Mouse (Mus musculus) hindbrain, embryonic 11.5 days (tissue): ENCODE results near the gene Mecom. TPM values are rescaled to one million over a fixed set of nuclear protein-coding genes. Genes with fewer than 3 reads are reported as not detected.
"Not testable (repeated sequence)": the region's sequence is repeated elsewhere in the genome, so short reads cannot be mapped to it uniquely, and the experiment has no call there.

ENCODE experiments used
- ATAC-seq: fragments of 200-750 bp; cut with Nextera tagmentation; 2 replicates; pipeline ENCODE4 v1.8.0; 2017; ENCODE audit warnings: mild to moderate bottlenecking, moderate TSS enrichment, moderate library complexity; ENCODE audit not compliant: low FRiP score
- DNase-seq: peaks from one replicate; pipeline ENCODE4 v3.0.0-alpha.2; 2015; ENCODE audit warnings: low spot score
- H3K27ac ChIP-seq: fragments of 300-500 bp; sonication (generic); 2 replicates; pipeline ENCODE4 v1.5.1; 2014; ENCODE audit warnings: mild to moderate bottlenecking, low read depth, low read length
- H3K27me3 ChIP-seq: fragments of 300-500 bp; sonication (generic); 2 replicates; pipeline ENCODE4 v1.6.1; 2014; ENCODE audit warnings: mild to moderate bottlenecking, low read length, moderate library complexity, mixed read lengths; ENCODE audit not compliant: control insufficient read depth, insufficient read depth
- H3K36me3 ChIP-seq: fragments of 300-500 bp; sonication (generic); 2 replicates; pipeline ENCODE4 v1.6.1; 2014; ENCODE audit warnings: mild to moderate bottlenecking, low read length, moderate library complexity, mixed read lengths; ENCODE audit not compliant: control insufficient read depth, insufficient read depth
- H3K4me1 ChIP-seq: fragments of 300-500 bp; sonication (generic); replicated peaks from 2 replicates; pipeline ENCODE4 v1.6.1; 2014; ENCODE audit warnings: low read length, mixed read lengths; ENCODE audit not compliant: control insufficient read depth, insufficient read depth
- H3K4me2 ChIP-seq: fragments of 300-500 bp; sonication (generic); replicated peaks from 2 replicates; pipeline ENCODE4 v1.6.1; 2014; ENCODE audit warnings: mild to moderate bottlenecking, low read depth, low read length
- H3K4me3 ChIP-seq: fragments of 300-500 bp; sonication (generic); 2 replicates; pipeline ENCODE4 v1.5.1; 2014; ENCODE audit warnings: low read depth, low read length
- H3K9ac ChIP-seq: fragments of 300-500 bp; sonication (generic); 2 replicates; pipeline ENCODE4 v1.6.1; 2014; ENCODE audit warnings: low read depth, low read length
- H3K9me3 ChIP-seq: fragments of 300-500 bp; sonication (generic); 2 replicates; pipeline ENCODE4 v1.6.1; 2016; ENCODE audit warnings: low read length; ENCODE audit not compliant: control insufficient read depth
- WGBS: fragments of 180-500 bp; shearing (Covaris S2); extraction: QIAGEN DNeasy Blood & Tissue Kit; methylation state at CpG from one replicate; pipeline ENCODE4 v1.1.7; 2014; 5-methylcytosine and 5-hydroxymethylcytosine counted together
- polyA plus RNA-seq: library from polyadenylated mRNA; unstranded; fragments of >200 nt; fragmentation: Nextera tagmentation; extraction: Ambion mirVana; gene quantifications from 2 replicates; pipeline ENCODE4 v1.2.1, GENCODE M21; 2014

Gene Mecom
- polyA plus RNA-seq, 1 experiment from 2014 or later, result 44.3 TPM

GRCm38 (mm10) chr3:30520751-30521150 is 27.1 kb downstream of the Mecom start:
- H3K9me3 ChIP-seq, result not testable (repeated sequence)

GRCm38 (mm10) chr3:30519425-30519824 is 28.4 kb downstream of the Mecom start:
- Histone ChIP-seq H3K4me3 (no peak overlapping the region), H3K4me2 (no peak overlapping the region), H3K4me1 (no peaks in the 10 kb centered on the region), H3K9me3 (no peaks in the 10 kb centered on the region), H3K36me3 (no peaks in the 10 kb centered on the region), H3K27ac (no peak overlapping the region), H3K9ac (no peak overlapping the region), H3K27me3 (peaks cover 10% of the 10 kb centered on the region; the same call in 1 of the 2 replicates)
- DNase-seq (no peak), ATAC-seq (no peak)
- 55% methylated on average over 1 of the region's 1 CpGs for WGBS

More at GRCm38 (mm10) chr3:30520751-30521150, 27.1 kb downstream of the Mecom start:
- not testable (repeated sequence) for DNase-seq, H3K4me1 ChIP-seq, H3K36me3 ChIP-seq, H3K27ac ChIP-seq, H3K9ac ChIP-seq, H3K27me3 ChIP-seq, ATAC-seq, H3K4me3 ChIP-seq, H3K4me2 ChIP-seq
- 56% methylated on average over 3 of the region's 3 CpGs for WGBS

- no peaks in the 10 kb centered on the region for H3K36me3 ChIP-seq
- peaks cover 33% of the 10 kb centered on the region for H3K27me3 ChIP-seq
- DNase-seq (no peak), ATAC-seq (no peak)
- H3K9me3 ChIP-seq, result no peaks in the 10 kb centered on the region
- H3K27ac ChIP-seq, result no peak overlapping the region
- 7% methylated on average over 9 of the region's 9 CpGs for WGBS
- H3K4me3 ChIP-seq, result no peak overlapping the region
- H3K4me2 ChIP-seq, result 0 out of 2 replicates have a peak overlapping the region, but pooled peaks have one; percentile 85
- H3K9ac ChIP-seq, result no peak overlapping the region
- H3K4me1 ChIP-seq, result no peaks in the 10 kb centered on the region; the same call in 1 of the 2 replicates
Observed at GRCm38 (mm10) chr3:30515795-30516170, 32.0 kb downstream of the Mecom start.

GRCm38 (mm10) chr3:30514901-30515794 is 32.7 kb downstream of the Mecom start:
- Histone ChIP-seq H3K9me3 (no peaks in the 10 kb centered on the region), H3K9ac (peak overlapping the region; percentile 3; the same call in 1 of the 2 replicates), H3K4me3 (peak overlapping the region; percentile 37), H3K4me1 (no peaks in the 10 kb centered on the region; the same call in 1 of the 2 replicates), H3K36me3 (no peaks in the 10 kb centered on the region), H3K27ac (peak overlapping the region; percentile 14; the same call in 1 of the 2 replicates), H3K4me2 (peak overlapping the region; percentile 85), H3K27me3 (peaks cover 40% of the 10 kb centered on the region)
- DNase-seq (peak; percentile 86), ATAC-seq (peak; percentile 86)
- WGBS, result under 1% methylated on average over 62 of the region's 62 CpGs

- Histone ChIP-seq H3K4me3 (peak overlapping the region; percentile 37), H3K9ac (peak overlapping the region; percentile 59; the same call in 1 of the 2 replicates), H3K4me1 (no peaks in the 10 kb centered on the region; the same call in 1 of the 2 replicates), H3K27me3 (peaks cover 40% of the 10 kb centered on the region), H3K27ac (peak overlapping the region; percentile 67), H3K36me3 (no peaks in the 10 kb centered on the region), H3K4me2 (peak overlapping the region; percentile 85), H3K9me3 (no peaks in the 10 kb centered on the region)
- ATAC-seq (peak; percentile 46; the same call in 1 of the 2 replicates), DNase-seq (peak; percentile 78)
- under 1% methylated on average over 52 of the region's 52 CpGs for WGBS
Observed at GRCm38 (mm10) chr3:30514051-30514754, 33.6 kb downstream of the Mecom start.

- WGBS, result 3% methylated on average over 16 of the region's 16 CpGs
- DNase-seq (no peak), ATAC-seq (no peak)
- Histone ChIP-seq H3K4me3 (peak overlapping the region; percentile 37), H3K9ac (no peak overlapping the region), H3K27ac (no peak overlapping the region), H3K4me2 (peak overlapping the region; percentile 85), H3K27me3 (peaks cover 40% of the 10 kb centered on the region), H3K4me1 (no peaks in the 10 kb centered on the region; the same call in 1 of the 2 replicates), H3K9me3 (no peaks in the 10 kb centered on the region), H3K36me3 (no peaks in the 10 kb centered on the region)
Observed at GRCm38 (mm10) chr3:30513314-30513997, 34.4 kb downstream of the Mecom start.

GRCm38 (mm10) chr3:30512459-30513030 is 35.3 kb downstream of the Mecom start:
- H3K27ac ChIP-seq, result no peak overlapping the region
- WGBS, result 2% methylated on average over 12 of the region's 12 CpGs
- no peaks in the 10 kb centered on the region; the same call in 1 of the 2 replicates for H3K4me1 ChIP-seq
- DNase-seq (peak; percentile 37), ATAC-seq (no peak)
- no peak overlapping the region for H3K9ac ChIP-seq
- H3K4me3 ChIP-seq, result no peak overlapping the region
- H3K4me2 ChIP-seq, result no peak overlapping the region
- peaks cover 40% of the 10 kb centered on the region for H3K27me3 ChIP-seq
- no peaks in the 10 kb centered on the region for H3K36me3 ChIP-seq
- no peaks in the 10 kb centered on the region for H3K9me3 ChIP-seq

GRCm38 (mm10) chr3:30511796-30512195 is 36.0 kb downstream of the Mecom start:
- H3K27me3 ChIP-seq, result peaks cover 42% of the 10 kb centered on the region
- peak; percentile 39 for DNase-seq

More at GRCm38 (mm10) chr3:30511796-30512195, 36.0 kb downstream of the Mecom start:
- WGBS, result 8% methylated on average over 7 of the region's 7 CpGs
- no peaks in the 10 kb centered on the region for H3K36me3 ChIP-seq
- H3K9me3 ChIP-seq, result no peaks in the 10 kb centered on the region
- no peak for ATAC-seq
- no peak overlapping the region for H3K9ac ChIP-seq
- H3K4me2 ChIP-seq, result no peak overlapping the region
- H3K4me1 ChIP-seq, result peaks cover 2% of the 10 kb centered on the region; the same call in 1 of the 2 replicates
- H3K27ac ChIP-seq, result no peak overlapping the region
- H3K4me3 ChIP-seq, result no peak overlapping the region
